Mouse (Mus musculus) embryonic fibroblast, embryonic 13.5 days (primary cell): ENCODE results near the gene Dnah14. TPM values are rescaled to one million over a fixed set of nuclear protein-coding genes. Genes with fewer than 3 reads are reported as not detected.
A peak's percentile ranks its signal among the peaks of the same experiment; 100 is the strongest.

ENCODE experiments used
- H3K27ac ChIP-seq: 2 replicates; pipeline ENCODE4 v1.5.1; 2012; ENCODE audit warnings: low read length, control low read depth, inconsistent platforms; ENCODE audit not compliant: insufficient read depth
- H3K4me1 ChIP-seq: 2 replicates; pipeline ENCODE4 v1.6.1; 2011; ENCODE audit warnings: low read length; ENCODE audit not compliant: control insufficient read depth, insufficient read depth
- H3K4me3 ChIP-seq: 2 replicates; pipeline ENCODE4 v1.5.1; 2011; ENCODE audit warnings: mild to moderate bottlenecking, control low read depth, low read length; ENCODE audit not compliant: insufficient read depth
- CTCF ChIP-seq: IDR thresholded peaks from 2 replicates; pipeline ENCODE4 v1.5.1; 2011; ENCODE audit warnings: mild to moderate bottlenecking, control low read depth, low read length, moderate library complexity, borderline replicate concordance; ENCODE audit not compliant: insufficient read depth
- POLR2A ChIP-seq: IDR thresholded peaks from 2 replicates; pipeline ENCODE4 v1.6.1; 2011; ENCODE audit warnings: low read depth, mild to moderate bottlenecking, control low read depth, low read length, moderate library complexity
- polyA plus RNA-seq: library from polyadenylated mRNA; stranded (reverse); fragments of >200 nt; gene quantifications from 2 replicates; pipeline ENCODE4 v1.2.4, GENCODE M21; 2011; ENCODE audit warnings: low read depth; ENCODE audit not compliant: missing spikeins, insufficient read length

The Dnah14 gene
- polyA plus RNA-seq, 1 experiment: not detected

GRCm38 (mm10) chr1:181611118-181611517 is 34.8 kb downstream of the Dnah14 start:
- Histone ChIP-seq H3K27ac (no peak overlapping the region), H3K4me1 (peaks cover 3% of the 10 kb centered on the region; the same call in 1 of the 2 replicates), H3K4me3 (no peak overlapping the region)
- TF ChIP-seq POLR2A (no peak), CTCF (no peak)

GRCm38 (mm10) chr1:181615866-181616491 is 39.6 kb downstream of the Dnah14 start:
- Histone ChIP-seq H3K27ac (no peak overlapping the region), H3K4me3 (no peak overlapping the region), H3K4me1 (peaks cover 3% of the 10 kb centered on the region; the same call in 1 of the 2 replicates)
- TF ChIP-seq CTCF (peak; percentile 51; the same call in 1 of the 2 replicates), POLR2A (no peak)

- H3K4me3 ChIP-seq: no peak overlapping the region
- no peak overlapping the region for H3K27ac ChIP-seq
- H3K4me1 ChIP-seq: no peaks in the 10 kb centered on the region
- TF ChIP-seq CTCF (peak; percentile 66), POLR2A (no peak)
Measured at GRCm38 (mm10) chr1:181617332-181617731, 41.0 kb downstream of the Dnah14 start.

- Histone ChIP-seq H3K4me3 (no peak overlapping the region), H3K27ac (no peak overlapping the region), H3K4me1 (peaks cover 2% of the 10 kb centered on the region)
- TF ChIP-seq POLR2A (no peak), CTCF (no peak)
Measured at GRCm38 (mm10) chr1:181623149-181623680, 46.9 kb downstream of the Dnah14 start.

- H3K4me1 ChIP-seq: peaks cover 3% of the 10 kb centered on the region
- H3K4me3 ChIP-seq: no peak overlapping the region
- no peak overlapping the region for H3K27ac ChIP-seq
- TF ChIP-seq CTCF (no peak), POLR2A (no peak)
Measured at GRCm38 (mm10) chr1:181624876-181625275, 48.5 kb downstream of the Dnah14 start.

- no peak overlapping the region for H3K27ac ChIP-seq
- TF ChIP-seq POLR2A (no peak), CTCF (no peak)
- peaks cover 3% of the 10 kb centered on the region for H3K4me1 ChIP-seq
- H3K4me3 ChIP-seq: no peak overlapping the region
Measured at GRCm38 (mm10) chr1:181628276-181628675, 51.9 kb downstream of the Dnah14 start.

- TF ChIP-seq POLR2A: no peak
- no peak for TF ChIP-seq CTCF
- Histone ChIP-seq H3K27ac (no peak overlapping the region), H3K4me3 (no peak overlapping the region), H3K4me1 (peaks cover 3% of the 10 kb centered on the region)
Measured at GRCm38 (mm10) chr1:181631371-181631770, 55.0 kb downstream of the Dnah14 start.

GRCm38 (mm10) chr1:181637997-181638713 is 61.8 kb downstream of the Dnah14 start:
- Histone ChIP-seq H3K4me3 (no peak overlapping the region), H3K27ac (no peak overlapping the region), H3K4me1 (no peaks in the 10 kb centered on the region)
- no peak for TF ChIP-seq CTCF
- TF ChIP-seq POLR2A: no peak

GRCm38 (mm10) chr1:181640383-181640782 is 64.0 kb downstream of the Dnah14 start:
- Histone ChIP-seq H3K27ac (no peak overlapping the region), H3K4me3 (no peak overlapping the region), H3K4me1 (no peaks in the 10 kb centered on the region)
- TF ChIP-seq CTCF: no peak
- no peak for TF ChIP-seq POLR2A

- TF ChIP-seq POLR2A (no peak), CTCF (no peak)
- H3K4me1 ChIP-seq: no peaks in the 10 kb centered on the region
- H3K27ac ChIP-seq: no peak overlapping the region
Measured at GRCm38 (mm10) chr1:181647467-181647866, 71.1 kb downstream of the Dnah14 start.

GRCm38 (mm10) chr1:181653481-181653880 is 77.1 kb downstream of the Dnah14 start:
- Histone ChIP-seq H3K4me1 (no peaks in the 10 kb centered on the region), H3K4me3 (no peak overlapping the region), H3K27ac (no peak overlapping the region)
- TF ChIP-seq CTCF (no peak), POLR2A (no peak)

More at GRCm38 (mm10) chr1:181647467-181647866, 71.1 kb downstream of the Dnah14 start:
- H3K4me3 ChIP-seq: no peak overlapping the region
